Mouse (Mus musculus) heart, postnatal 0 days (tissue): ENCODE results near the gene Ciz1.

ENCODE experiments used
- CTCF ChIP-seq: IDR thresholded peaks from 2 replicates; pipeline ENCODE4 v1.5.1; 2016; ENCODE audit warnings: antibody characterized with exemption, control low read depth, low read depth
- EP300 ChIP-seq: IDR thresholded peaks from 2 replicates; pipeline ENCODE4 v1.6.1; 2016; ENCODE audit warnings: antibody characterized with exemption, low read depth

DNA sequence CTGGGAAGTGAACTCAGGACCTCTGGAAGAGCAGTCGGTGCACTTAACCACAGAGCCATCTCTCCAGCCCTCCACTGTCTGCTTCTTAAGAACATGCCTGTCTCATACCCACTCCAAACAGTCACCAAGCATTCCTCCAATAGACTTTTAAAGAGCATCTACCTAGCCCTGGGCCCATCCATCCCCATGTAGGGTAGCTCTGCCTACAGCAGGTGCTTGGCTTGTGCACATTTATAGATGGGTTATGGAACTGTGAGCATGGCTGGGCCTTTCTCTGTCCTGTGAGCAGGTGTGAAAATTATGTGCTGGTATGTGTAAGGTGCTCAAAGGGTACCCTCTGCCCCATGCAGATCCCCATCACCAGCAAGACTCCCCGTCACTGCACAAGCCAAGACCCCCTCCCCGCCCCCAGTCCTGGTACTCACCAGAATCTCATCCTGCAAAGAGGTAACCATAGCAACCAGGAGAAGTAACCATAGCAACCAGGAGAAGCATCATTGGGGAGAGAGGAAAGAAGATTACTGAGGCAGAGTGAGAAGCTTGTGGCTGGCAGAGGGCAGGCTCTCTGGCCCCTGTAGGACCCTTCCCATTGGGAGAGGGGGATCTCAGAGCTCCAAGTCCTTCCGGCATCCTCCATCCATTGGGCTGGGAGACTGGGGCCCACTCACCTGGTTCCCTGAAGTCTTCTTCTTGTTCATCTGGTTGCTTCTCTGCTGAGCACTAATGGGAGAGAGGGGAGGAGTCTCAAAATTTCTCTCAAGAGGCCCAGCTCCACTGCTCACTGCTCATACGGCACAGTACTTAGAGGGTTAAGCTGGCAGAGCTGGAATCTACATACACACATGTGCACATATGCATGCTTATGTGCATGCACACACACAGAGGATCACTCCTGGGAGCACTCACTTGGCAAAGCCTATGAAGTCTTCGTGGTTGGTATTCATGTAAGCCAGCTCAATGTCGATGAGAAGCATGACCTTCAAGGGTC is 29.1 kb upstream of the Ciz1 start:
- TF ChIP-seq CTCF (no peak), EP300 (no peak)
